Mouse (Mus musculus) c-Kit-positive CD71-negative TER-119-negative erythroid progenitor cells, embryonic 14.5 days (primary cell): ENCODE data around the gene Olfr539.
"Not testable (repeated sequence)": the region's sequence is repeated elsewhere in the genome, so short reads cannot be mapped to it uniquely, and the experiment has no call there.

Source experiments
- DNase-seq: peaks from one replicate; pipeline ENCODE4 v3.0.0-alpha.2; 2013; ENCODE audit warnings: low read depth

Gene Olfr539

DNA sequence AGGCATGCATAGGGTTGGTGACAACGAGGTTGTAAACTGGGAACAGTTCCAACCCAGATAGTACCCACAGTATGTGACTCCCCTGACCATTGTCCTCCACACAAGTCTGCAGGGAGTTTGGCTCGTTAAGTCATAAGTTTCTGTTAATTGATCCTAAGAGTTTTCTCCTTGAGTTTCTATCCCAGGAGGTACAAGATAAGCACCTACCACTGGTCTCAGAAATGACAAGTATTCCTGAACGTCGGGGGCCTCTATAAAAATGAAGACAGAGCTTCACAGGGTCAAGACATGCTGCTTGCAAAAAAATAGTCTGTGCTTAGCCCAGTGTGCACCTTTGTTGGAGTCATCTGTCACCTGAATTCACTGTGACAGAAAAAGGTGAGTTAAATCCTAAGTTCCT is at the start of gene Olfr539:
Gene Olfr539 (plus strand): TSS at position 301 of the 400 bp plus-strand sequence.
- no peak for DNase-seq

DNA sequence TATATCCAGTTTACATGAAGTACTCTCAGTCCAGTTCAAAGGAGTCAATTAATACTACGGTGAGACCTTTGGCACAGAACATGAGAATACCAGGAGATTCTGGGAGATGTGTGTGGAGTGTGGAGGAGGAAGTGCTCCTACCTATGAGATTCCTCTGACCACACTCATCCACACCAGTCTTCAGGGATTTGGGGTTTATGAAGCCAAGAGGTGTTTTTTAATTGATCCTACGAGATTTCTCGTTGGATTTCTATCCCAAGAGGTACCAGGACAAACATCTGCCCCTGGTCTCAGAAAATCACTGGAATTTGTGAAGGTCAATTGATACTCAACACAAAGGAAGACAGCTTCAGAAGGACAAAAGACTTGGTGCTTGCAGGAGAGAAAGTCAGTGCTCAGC is 31.1 kb upstream of the Olfr539 start, which contains the start of gene Olfr61:
Gene Olfr61 (plus strand): TSS at position 301 of the 400 bp plus-strand sequence.
- DNase-seq, result not testable (repeated sequence)

- no peak for DNase-seq
Observed at GRCm38 (mm10) chr7:140630559-140630958, 29.2 kb upstream of the Olfr539 start.

- no peak for DNase-seq
Observed at GRCm38 (mm10) chr7:140646152-140646551, 13.6 kb upstream of the Olfr539 start, which contains the start of gene Olfr53. Olfr53 (plus strand) TSS chr7:140646452.

DNA sequence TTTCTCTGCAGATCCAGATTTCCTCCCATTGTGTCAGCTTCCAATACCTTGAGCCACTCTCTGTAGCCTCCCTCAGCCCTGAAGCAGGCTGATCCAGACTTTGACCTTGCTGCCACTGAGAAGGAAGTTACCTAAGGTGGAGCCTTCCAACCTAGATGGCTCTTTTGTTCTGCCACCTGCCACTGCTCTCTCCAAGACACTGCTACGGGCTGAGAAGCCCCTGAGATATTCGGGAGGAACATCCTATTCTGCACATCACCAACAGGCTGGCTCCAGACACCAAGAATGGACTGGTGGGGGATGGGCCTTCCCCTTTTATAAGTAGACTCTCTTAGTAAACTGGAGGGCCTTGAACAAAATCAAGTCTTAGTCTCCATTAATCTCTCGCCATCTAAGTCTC is 11.0 kb downstream of the Olfr539 start:
- DNase-seq, result not testable (repeated sequence)

DNA sequence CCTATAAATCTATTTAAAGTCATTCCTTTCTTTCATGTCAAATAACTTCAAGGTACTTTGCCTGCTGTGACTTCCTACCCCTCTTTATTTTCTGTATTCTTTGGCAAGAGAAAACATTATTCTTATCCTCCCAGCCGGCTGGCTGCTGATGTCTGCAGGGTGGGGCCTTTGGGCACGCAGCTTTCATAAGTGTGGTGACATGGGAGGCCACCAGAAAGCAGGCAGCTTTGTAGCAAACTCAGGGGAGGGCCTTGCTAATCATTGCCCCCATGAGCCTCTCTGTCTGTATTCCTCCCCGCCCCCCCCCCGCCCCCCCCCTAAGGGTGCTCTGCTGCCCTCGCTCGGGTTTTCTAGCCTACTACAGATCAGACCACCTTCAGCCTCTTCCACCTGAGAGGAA is 16.1 kb downstream of the Olfr539 start:
- no peak for DNase-seq

DNA sequence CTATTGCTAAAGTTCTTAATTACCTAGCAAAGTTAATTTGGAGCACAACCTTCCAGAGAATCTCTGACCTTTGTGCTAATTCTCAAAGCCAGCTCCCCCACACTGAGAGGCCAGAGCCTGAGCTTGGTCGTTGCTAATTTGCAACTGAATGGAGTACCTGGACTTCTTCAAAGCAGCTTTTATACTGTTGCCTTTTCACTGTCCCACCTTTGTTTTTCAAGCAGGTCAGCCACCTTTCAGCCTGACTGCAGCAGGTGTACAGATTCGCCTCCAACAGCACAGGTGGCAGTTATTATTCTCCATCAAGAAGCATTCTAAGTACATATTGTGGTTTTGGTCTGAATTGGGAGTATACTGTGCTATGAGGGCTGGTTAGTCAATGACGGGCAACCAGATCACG is 19.9 kb downstream of the Olfr539 start:
- not testable (repeated sequence) for DNase-seq

DNA sequence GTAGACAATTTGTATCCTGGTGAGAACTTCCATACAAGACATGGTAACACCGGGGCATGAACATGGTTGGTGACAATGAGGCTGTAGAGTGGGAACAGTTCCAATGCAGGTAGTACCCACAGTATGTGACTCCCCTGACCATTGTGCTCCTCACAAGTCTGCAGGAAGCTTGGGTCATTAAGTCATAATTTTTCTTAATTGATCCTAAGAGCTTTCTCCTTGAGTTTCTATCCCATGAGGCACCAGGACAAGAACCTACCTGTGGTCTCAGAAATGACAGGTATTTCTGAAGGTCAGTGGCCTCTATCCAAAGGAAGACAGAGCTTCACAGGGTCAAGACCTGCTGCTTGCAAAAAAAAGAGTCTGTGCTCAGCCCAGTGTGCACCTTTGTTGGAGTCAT is 21.9 kb downstream of the Olfr539 start, which contains the start of gene Olfr45:
Gene Olfr45 (plus strand): TSS at position 301 of the 400 bp plus-strand sequence.
- DNase-seq, result no peak

- DNase-seq, result no peak
Observed at GRCm38 (mm10) chr7:140696967-140697366, 37.2 kb downstream of the Olfr539 start, which contains the start of gene Olfr541. Olfr541 (plus strand) TSS chr7:140697267.

GRCm38 (mm10) chr7:140706348-140706747 is 46.6 kb downstream of the Olfr539 start:
- DNase-seq, result no peak

- no peak for DNase-seq
Observed at GRCm38 (mm10) chr7:140707536-140708284, 48.0 kb downstream of the Olfr539 start.

DNA sequence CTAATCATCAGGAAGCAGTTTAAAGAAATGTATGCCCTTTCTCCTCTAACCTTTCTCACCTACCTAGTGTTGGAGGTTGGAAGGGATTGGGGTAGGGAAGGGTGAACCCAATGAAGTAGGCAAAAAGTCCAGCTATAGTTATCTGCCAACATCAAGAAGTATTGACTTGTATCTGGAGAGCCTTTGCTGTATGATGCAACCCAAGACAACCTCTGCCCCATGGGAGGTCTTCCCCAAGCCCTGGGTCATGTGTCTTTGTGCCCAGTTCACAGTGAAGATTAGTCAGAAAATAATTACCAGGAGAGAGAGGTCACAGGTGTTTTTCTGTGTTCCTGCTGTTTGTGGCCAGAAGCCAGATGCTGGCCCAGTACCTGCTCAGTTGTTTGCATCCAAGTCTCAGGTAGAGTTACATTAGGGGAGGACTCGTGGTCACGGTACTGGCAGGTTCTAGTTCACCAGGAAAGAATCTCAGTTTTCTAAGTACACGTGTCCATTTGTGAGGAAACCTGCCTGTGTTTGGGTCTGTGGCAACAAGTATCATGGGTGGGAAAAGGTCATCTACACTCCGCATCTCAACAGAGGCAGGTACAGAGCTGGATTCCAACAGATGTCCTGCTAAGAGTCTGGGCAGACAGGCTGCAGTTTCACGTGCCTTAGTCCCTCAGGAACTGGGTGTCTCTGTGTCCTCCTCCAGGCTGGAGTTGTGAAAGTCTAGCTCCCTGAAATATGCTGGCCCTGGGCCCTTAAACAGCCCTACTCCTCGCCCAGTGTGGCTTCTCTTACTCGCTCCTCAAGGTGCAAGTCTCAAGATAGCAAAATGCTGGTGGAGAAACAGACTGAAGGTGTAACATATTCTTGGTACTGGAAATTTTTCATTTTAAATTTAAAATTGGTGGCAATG is 57.7 kb downstream of the Olfr539 start:
- DNase-seq, result no peak

DNA sequence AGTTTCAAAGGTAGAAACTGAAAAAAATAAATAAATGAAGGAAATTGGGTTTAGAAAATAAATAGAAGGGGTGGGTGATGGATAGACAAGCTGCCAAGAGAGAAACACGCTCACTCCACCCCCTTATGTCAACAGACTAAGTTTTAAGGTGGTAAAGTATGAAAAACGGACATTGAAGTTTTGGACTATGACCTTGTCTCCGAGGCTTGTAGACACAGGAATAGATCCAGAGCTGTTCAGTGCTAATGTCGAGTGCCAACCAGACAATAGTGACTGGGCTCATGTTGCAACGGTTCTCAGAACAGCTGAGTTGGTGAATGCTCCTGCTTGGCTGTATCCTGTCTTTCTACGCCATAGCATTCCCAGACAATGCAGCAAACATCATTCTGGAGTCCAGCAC is 61.4 kb downstream of the Olfr539 start:
- DNase-seq, result no peak

DNA sequence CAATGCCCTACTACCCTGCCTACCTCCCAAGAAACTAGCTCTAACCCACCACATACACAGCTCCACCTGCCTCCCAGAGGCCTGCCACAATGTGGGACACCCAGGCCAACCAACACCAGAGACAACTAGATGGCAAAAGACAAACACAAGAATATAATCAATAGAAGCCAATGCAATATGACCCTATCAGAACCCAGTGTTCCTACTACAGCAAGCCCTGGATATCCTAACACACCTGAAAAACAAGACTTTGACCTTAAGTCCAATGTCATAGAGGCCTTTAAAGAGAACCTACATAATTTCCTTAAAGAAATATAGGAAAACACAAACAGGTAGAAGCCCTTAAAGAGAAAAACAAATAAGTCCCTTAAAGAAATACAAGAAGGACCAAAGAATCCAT is 65.8 kb downstream of the Olfr539 start:
- DNase-seq, result no peak
